Mouse (Mus musculus) midbrain, embryonic 15.5 days (tissue): Measurements from ENCODE around the gene Spef2. TPM values are rescaled to one million over a fixed set of nuclear protein-coding genes. Genes with fewer than 3 reads are reported as not detected.
A peak's percentile ranks its signal among the peaks of the same experiment; 100 is the strongest.
"Not testable (repeated sequence)": the region's sequence is repeated elsewhere in the genome, so short reads cannot be mapped to it uniquely, and the experiment has no call there.

ENCODE experiments used
- ATAC-seq: fragments of 200-750 bp; cut with Nextera tagmentation; replicated peaks from 2 replicates; pipeline ENCODE4 v1.8.0; 2017; ENCODE audit warnings: moderate TSS enrichment
- H3K27ac ChIP-seq: fragments of 300-500 bp; sonication (generic); 2 replicates; pipeline ENCODE4 v1.5.1; 2015; ENCODE audit warnings: mild to moderate bottlenecking, inconsistent platforms
- H3K27me3 ChIP-seq: fragments of 300-500 bp; sonication (generic); replicated peaks from 2 replicates; pipeline ENCODE4 v1.6.1; 2015; ENCODE audit warnings: inconsistent platforms
- H3K36me3 ChIP-seq: fragments of 300-500 bp; sonication (generic); replicated peaks from 2 replicates; pipeline ENCODE4 v1.6.1; 2015; ENCODE audit warnings: inconsistent platforms
- H3K4me1 ChIP-seq: fragments of 300-500 bp; sonication (generic); 2 replicates; pipeline ENCODE4 v1.6.1; 2015; ENCODE audit warnings: inconsistent platforms
- H3K4me2 ChIP-seq: fragments of 300-500 bp; sonication (generic); 2 replicates; pipeline ENCODE4 v1.6.1; 2015; ENCODE audit warnings: inconsistent platforms, mild to moderate bottlenecking, moderate library complexity
- H3K4me3 ChIP-seq: fragments of 300-500 bp; sonication (generic); 2 replicates; pipeline ENCODE4 v1.5.1; 2015; ENCODE audit warnings: mild to moderate bottlenecking, inconsistent platforms
- H3K9ac ChIP-seq: fragments of 300-500 bp; sonication (generic); 2 replicates; pipeline ENCODE4 v1.6.1; 2015; ENCODE audit warnings: mild to moderate bottlenecking, inconsistent platforms
- H3K9me3 ChIP-seq: fragments of 300-500 bp; sonication (generic); 2 replicates; pipeline ENCODE4 v1.6.1; 2016; ENCODE audit warnings: inconsistent platforms
- WGBS: fragments of 180-500 bp; shearing (Covaris S2); methylation state at CpG from one replicate; pipeline ENCODE4 v1.1.7; 2015; ENCODE audit warnings: mixed read lengths; 5-methylcytosine and 5-hydroxymethylcytosine counted together
- polyA plus RNA-seq: library from polyadenylated mRNA; unstranded; fragments of >200 nt; fragmentation: Nextera tagmentation; extraction: Ambion mirVana; gene quantifications from 2 replicates; pipeline ENCODE4 v1.2.1, GENCODE M21; 2015

Gene Spef2
- polyA plus RNA-seq: 1.6 and 1.9 TPM in 2 replicates

GRCm38 (mm10) chr15:9748359-9749102, at the start of gene Spef2:
TSS of gene Spef2 (minus strand) at chr15:9748868.
- no peak within 1 kb of the TSS for H3K27ac ChIP-seq
- 33% methylated on average over 16 of the region's 16 CpGs for WGBS
- H3K4me1 ChIP-seq: no peaks in the 10 kb centered on the region
- H3K9ac ChIP-seq: no peak within 1 kb of the TSS
- peak within 1 kb of the TSS; percentile 37 for H3K4me2 ChIP-seq
- H3K9me3 ChIP-seq: no peaks in the 10 kb centered on the region
- H3K27me3 ChIP-seq: no peaks in the 10 kb centered on the region
- H3K36me3 ChIP-seq: no peaks in the 10 kb centered on the region
- peak within 1 kb of the TSS; percentile 27 for H3K4me3 ChIP-seq
- peak; percentile 98 for ATAC-seq

GRCm38 (mm10) chr15:9794131-9794530, 45.5 kb upstream of the Spef2 start:
- Histone ChIP-seq H3K9ac (no peak overlapping the region), H3K36me3 (no peaks in the 10 kb centered on the region), H3K27ac (no peak overlapping the region), H3K4me2 (no peak overlapping the region), H3K4me1 (no peaks in the 10 kb centered on the region), H3K4me3 (no peak overlapping the region), H3K9me3 (no peaks in the 10 kb centered on the region), H3K27me3 (no peaks in the 10 kb centered on the region)
- WGBS: 90% methylated on average over 3 of the region's 3 CpGs
- no peak for ATAC-seq

GRCm38 (mm10) chr15:9788245-9789030, 39.8 kb upstream of the Spef2 start:
- ATAC-seq: no peak
- no peak overlapping the region for H3K4me2 ChIP-seq
- no peak overlapping the region for H3K4me3 ChIP-seq
- no peak overlapping the region for H3K9ac ChIP-seq
- no peak overlapping the region for H3K27ac ChIP-seq
- no peaks in the 10 kb centered on the region for H3K36me3 ChIP-seq
- no peaks in the 10 kb centered on the region for H3K9me3 ChIP-seq
- H3K4me1 ChIP-seq: no peaks in the 10 kb centered on the region
- 66% methylated on average over 3 of the region's 3 CpGs for WGBS
- no peaks in the 10 kb centered on the region for H3K27me3 ChIP-seq

- H3K9ac ChIP-seq, H3K9me3 ChIP-seq, H3K4me2 ChIP-seq, H3K4me1 ChIP-seq, H3K27ac ChIP-seq, H3K4me3 ChIP-seq, H3K27me3 ChIP-seq, ATAC-seq, H3K36me3 ChIP-seq: not testable (repeated sequence)
- 92% methylated on average over 6 of the region's 6 CpGs for WGBS
These were observed 25.8 kb upstream of the Spef2 start for GRCm38 (mm10) chr15:9774222-9775142.

GRCm38 (mm10) chr15:9768184-9768918, 19.7 kb upstream of the Spef2 start:
- H3K9ac ChIP-seq: no peak overlapping the region
- ATAC-seq: no peak

GRCm38 (mm10) chr15:9767034-9767433, 18.4 kb upstream of the Spef2 start:
- H3K27ac ChIP-seq: no peak overlapping the region
- no peak overlapping the region for H3K9ac ChIP-seq
- no peaks in the 10 kb centered on the region for H3K4me1 ChIP-seq
- no peaks in the 10 kb centered on the region for H3K36me3 ChIP-seq
- H3K9me3 ChIP-seq: no peaks in the 10 kb centered on the region
- H3K27me3 ChIP-seq: no peaks in the 10 kb centered on the region
- H3K4me2 ChIP-seq: no peak overlapping the region
- H3K4me3 ChIP-seq: no peak overlapping the region
- ATAC-seq: no peak

More at GRCm38 (mm10) chr15:9768184-9768918, 19.7 kb upstream of the Spef2 start:
- no peak overlapping the region for H3K4me3 ChIP-seq
- no peaks in the 10 kb centered on the region for H3K27me3 ChIP-seq
- H3K4me2 ChIP-seq: no peak overlapping the region
- H3K9me3 ChIP-seq: no peaks in the 10 kb centered on the region
- H3K4me1 ChIP-seq: no peaks in the 10 kb centered on the region
- H3K36me3 ChIP-seq: no peaks in the 10 kb centered on the region
- no peak overlapping the region for H3K27ac ChIP-seq
- WGBS: 81% methylated on average over 4 of the region's 4 CpGs

GRCm38 (mm10) chr15:9750966-9751365, 2.3 kb upstream of the Spef2 start:
- Histone ChIP-seq H3K9ac (no peak overlapping the region), H3K4me2 (no peak overlapping the region), H3K27me3 (no peaks in the 10 kb centered on the region), H3K36me3 (no peaks in the 10 kb centered on the region), H3K9me3 (no peaks in the 10 kb centered on the region), H3K27ac (no peak overlapping the region), H3K4me3 (no peak overlapping the region), H3K4me1 (no peaks in the 10 kb centered on the region)
- no peak for ATAC-seq
- WGBS: 88% methylated on average over 3 of the region's 3 CpGs

- H3K4me2 ChIP-seq: no peak overlapping the region
- H3K27ac ChIP-seq: no peak overlapping the region
- WGBS: 75% methylated on average over 5 of the region's 5 CpGs
- H3K4me1 ChIP-seq: no peaks in the 10 kb centered on the region
- H3K4me3 ChIP-seq: no peak overlapping the region
- ATAC-seq: no peak
- no peaks in the 10 kb centered on the region for H3K27me3 ChIP-seq
- no peaks in the 10 kb centered on the region for H3K9me3 ChIP-seq
- H3K9ac ChIP-seq: no peak overlapping the region
- H3K36me3 ChIP-seq: no peaks in the 10 kb centered on the region
These were observed 1.1 kb downstream of the Spef2 start for GRCm38 (mm10) chr15:9747410-9748104.

GRCm38 (mm10) chr15:9742172-9742571, 6.5 kb downstream of the Spef2 start:
- H3K4me1 ChIP-seq: no peaks in the 10 kb centered on the region
- ATAC-seq: no peak
- no peaks in the 10 kb centered on the region for H3K27me3 ChIP-seq
- no peak overlapping the region for H3K4me2 ChIP-seq
- 92% methylated on average over 3 of the region's 3 CpGs for WGBS
- H3K9me3 ChIP-seq: no peaks in the 10 kb centered on the region
- no peaks in the 10 kb centered on the region for H3K36me3 ChIP-seq
- H3K27ac ChIP-seq: no peak overlapping the region
- H3K4me3 ChIP-seq: no peak overlapping the region
- H3K9ac ChIP-seq: no peak overlapping the region

GRCm38 (mm10) chr15:9714574-9715458, 33.9 kb downstream of the Spef2 start:
- H3K9me3 ChIP-seq: no peaks in the 10 kb centered on the region
- no peak overlapping the region for H3K9ac ChIP-seq
- 87% methylated on average over 7 of the region's 7 CpGs for WGBS
- H3K4me1 ChIP-seq: no peaks in the 10 kb centered on the region
- H3K27me3 ChIP-seq: no peaks in the 10 kb centered on the region
- H3K27ac ChIP-seq: no peak overlapping the region
- no peaks in the 10 kb centered on the region for H3K36me3 ChIP-seq
- no peak overlapping the region for H3K4me2 ChIP-seq
- H3K4me3 ChIP-seq: no peak overlapping the region
- ATAC-seq: no peak
